24 mouse cellular contexts compared by ENCODE assay signal in genomic region chr10:107899946-107900345, GRCm38 (mm10). TPM values are rescaled to one million over a fixed set of nuclear protein-coding genes. Genes with fewer than 3 reads are reported as not detected.
DNase-seq lines count a peak whose midpoint lies in the region; ATAC-seq and TF ChIP-seq lines count a peak whose summit lies in the region.
"Had no signal": no experiment of that assay in that cellular context is flagged by ENCODE, and none has a peak within 500 bp of the region (broad histone marks: within the 10 kb centered on the region; RNA-seq: fewer than 3 reads in every experiment).

No protein-coding gene starts in this region.

- 77% methylated on average over 6 of the region's 6 CpGs for WGBS in kidney, adult 2 months
- WGBS in heart, embryonic 12.5 days = 83% methylated on average over 6 of the region's 6 CpGs

- no peak overlapping the region for H3K27ac ChIP-seq in kidney, adult 2 months (ENCODE audit: insufficient read depth, low read depth, low read length)
- H3K27ac ChIP-seq in heart, embryonic 12.5 days (ENCODE audit: poor library complexity, severe bottlenecking) = no peak overlapping the region
- H3K27ac ChIP-seq: embryonic facial prominence, embryonic 10.5 days; forebrain, embryonic 15.5 days; heart, embryonic 10.5 days; heart, embryonic 15.5 days; hindbrain, embryonic 14.5 days had no signal

- no peaks in the 10 kb centered on the region for H3K79me2 ChIP-seq in myocyte (ENCODE audit: control insufficient read depth, insufficient read depth)

- no peaks in the 10 kb centered on the region for H3K9me3 ChIP-seq in heart, embryonic 12.5 days (replicated peaks)
- H3K9me3 ChIP-seq: embryonic facial prominence, embryonic 10.5 days; forebrain, embryonic 15.5 days; heart, embryonic 10.5 days; heart, embryonic 15.5 days had no signal

- peak overlapping the region; percentile 61 for H3K4me2 ChIP-seq in myocyte (ENCODE audit: low read depth)
- no peak overlapping the region for H3K4me2 ChIP-seq in heart, embryonic 12.5 days
- H3K4me2 ChIP-seq: forebrain, embryonic 15.5 days; heart, embryonic 15.5 days; hindbrain, embryonic 14.5 days had no signal

- H3K4me1 ChIP-seq in kidney, adult 2 months (ENCODE audit: control insufficient read depth, insufficient read depth, low read length) = no peaks in the 10 kb centered on the region
- H3K4me1 ChIP-seq in heart, embryonic 12.5 days (replicated peaks) = peaks cover 14% of the 10 kb centered on the region
- H3K4me1 ChIP-seq: embryonic facial prominence, embryonic 10.5 days; forebrain, embryonic 15.5 days had no signal

- no peak overlapping the region for H3ac ChIP-seq in myocyte (ENCODE audit: control insufficient read depth, insufficient read length)

- H3K27me3 ChIP-seq in myocyte (ENCODE audit: control insufficient read depth, insufficient read depth, insufficient read length) = no peaks in the 10 kb centered on the region
- no peaks in the 10 kb centered on the region for H3K27me3 ChIP-seq in kidney, adult 2 months (replicated peaks; ENCODE audit: control insufficient read depth, insufficient read depth, low read length)
- H3K27me3 ChIP-seq in heart, embryonic 12.5 days (replicated peaks) = no peaks in the 10 kb centered on the region
- H3K27me3 ChIP-seq: forebrain, embryonic 15.5 days; heart, embryonic 15.5 days; Patski had no signal

- no peak for TF ChIP-seq POLR2A in myocyte (IDR thresholded peaks at IDR 0.05; ENCODE audit: insufficient read length, low read depth)
- no peak for TF ChIP-seq POLR2A in kidney, adult 2 months (IDR thresholded peaks at IDR 0.05; ENCODE audit: low read depth, low read length)

- TF ChIP-seq CTCF in kidney, adult 2 months (conservative IDR thresholded peaks at IDR 0.05; ENCODE audit: insufficient read depth, insufficient read length, low read depth, low read length) = no peak

- H3K9ac ChIP-seq in heart, embryonic 12.5 days = no peak overlapping the region
- H3K9ac ChIP-seq: forebrain, embryonic 15.5 days; heart, embryonic 15.5 days; hindbrain, embryonic 14.5 days had no signal

- no peak for ATAC-seq in heart, embryonic 12.5 days (ENCODE audit: insufficient number of reproducible peaks, low FRiP score)
- ATAC-seq: activated CD4-positive, CD25-positive, alpha-beta regulatory T cell, adult 4 months; forebrain, embryonic 15.5 days; Patski had no signal

- no peak overlapping the region for H3K4me3 ChIP-seq in myocyte
- no peak overlapping the region for H3K4me3 ChIP-seq in kidney, adult 2 months (ENCODE audit: insufficient read depth, low read depth, low read length)
- H3K4me3 ChIP-seq in heart, embryonic 12.5 days = no peak overlapping the region
- H3K4me3 ChIP-seq: embryonic facial prominence, embryonic 10.5 days; erythroblast, embryonic 14.5 days; forebrain, embryonic 15.5 days; heart, embryonic 10.5 days; heart, embryonic 15.5 days had no signal

- no peaks in the 10 kb centered on the region for H3K36me3 ChIP-seq in myocyte (ENCODE audit: control insufficient read depth, insufficient read depth)
- no peaks in the 10 kb centered on the region for H3K36me3 ChIP-seq in kidney, adult 2 months (ENCODE audit: control insufficient read depth, insufficient read depth, low read length)
- no peaks in the 10 kb centered on the region for H3K36me3 ChIP-seq in heart, embryonic 12.5 days
- H3K36me3 ChIP-seq: embryonic facial prominence, embryonic 10.5 days; forebrain, embryonic 15.5 days; heart, embryonic 10.5 days; heart, embryonic 15.5 days had no signal

- DNase-seq in 3134 (ENCODE audit: extremely low read depth, insufficient read length, low spot score) (peak; percentile 76), 416B (ENCODE audit: low read depth) (peak; percentile 51)
- peak; percentile 40 for DNase-seq in Muller cell, postnatal 12 days (ENCODE audit: inconsistent ontology term)
- DNase-seq in kidney, adult 2 months = no peak
- DNase-seq: adrenal gland, adult 2 months; adrenal gland, postnatal 25 days; cerebellum, adult 18-20 months; cerebellum, adult 9-11 months; cerebellum, postnatal 36 days; gastrocnemius, postnatal 10 days; heart, adult 18-20 months; heart, postnatal 14 days; kidney, adult 18-20 months had no signal

TF ChIP-seq in myocyte, 11 proteins besides CTCF, POLR2A, EP300 and RAD21:
- TF ChIP-seq E2F4 (IDR thresholded peaks at IDR 0.05; ENCODE audit: insufficient read depth) (no peak), POLR2AphosphoS2 (IDR thresholded peaks at IDR 0.05; ENCODE audit: insufficient read length, low read depth) (no peak), MAX (IDR thresholded peaks at IDR 0.05; ENCODE audit: low read depth) (no peak), TCF12 (IDR thresholded peaks at IDR 0.05; ENCODE audit: insufficient read depth, poor library complexity, severe bottlenecking) (no peak), MYOG (IDR thresholded peaks at IDR 0.05; ENCODE audit: control insufficient read depth in 1 of 3, insufficient read depth in 1 of 3, insufficient read length in 2 of 3, low read depth in 2 of 3) (no peak), CEBPB (IDR thresholded peaks at IDR 0.05; ENCODE audit: insufficient read depth, poor library complexity, severe bottlenecking) (no peak), REST (IDR thresholded peaks at IDR 0.05; ENCODE audit: insufficient read depth, insufficient read length) (no peak), SRF (IDR thresholded peaks at IDR 0.05; ENCODE audit: control insufficient read depth, insufficient read length, low read depth) (no peak), TCF3 (IDR thresholded peaks at IDR 0.05; ENCODE audit: insufficient read length, low read depth) (no peak), MYOD1 (IDR thresholded peaks at IDR 0.05; ENCODE audit: control insufficient read depth in 1 of 3, insufficient read length in 2 of 3, low read depth in 2 of 3) (no peak), USF1 (IDR thresholded peaks at IDR 0.05; ENCODE audit: low read depth) (no peak)
TF ChIP-seq in myocyte: peak in this region for 0.

RNA-seq across cellular contexts. Expression of gene Otogl, which starts 12.0 kb away (rescaled TPM):
- 0.06 TPM for polyA plus RNA-seq in myocyte (2012; fragmentation: generic; extraction: Trizol)
- 0.01 and 0.02 TPM in 2 replicates for polyA plus RNA-seq in kidney, adult 2 months (2012; rRNA removed)
- polyA plus RNA-seq in heart, embryonic 12.5 days (2016; fragmentation: Nextera tagmentation; extraction: Ambion mirVana) = 0.13 TPM in 2 replicates
- polyA plus RNA-seq: activated CD4-positive, CD25-positive, alpha-beta regulatory T cell, adult 4 months; adrenal gland, adult 2 months; erythroblast, embryonic 14.5 days; forebrain, embryonic 11.5 days had no signal
